Mouse (Mus musculus) inflammation-experienced regulatory T-cells (primary cell): Measurements from ENCODE around the gene C1qtnf1. TPM values are rescaled to one million over a fixed set of nuclear protein-coding genes. Genes with fewer than 3 reads are reported as not detected.

ENCODE experiments used
- polyA plus RNA-seq, 2 experiments: library from polyadenylated mRNA; unstranded; fragments of 100-300 nt; shearing (Covaris generic); gene quantifications; one replicate each; pipeline ENCODE4 v1.2.1; 2017

C1qtnf1 gene
- polyA plus RNA-seq = 1 to 10 TPM in 1 of 2 experiments, under 1 TPM in 1; 0.76 to 6.0 TPM

DNA sequence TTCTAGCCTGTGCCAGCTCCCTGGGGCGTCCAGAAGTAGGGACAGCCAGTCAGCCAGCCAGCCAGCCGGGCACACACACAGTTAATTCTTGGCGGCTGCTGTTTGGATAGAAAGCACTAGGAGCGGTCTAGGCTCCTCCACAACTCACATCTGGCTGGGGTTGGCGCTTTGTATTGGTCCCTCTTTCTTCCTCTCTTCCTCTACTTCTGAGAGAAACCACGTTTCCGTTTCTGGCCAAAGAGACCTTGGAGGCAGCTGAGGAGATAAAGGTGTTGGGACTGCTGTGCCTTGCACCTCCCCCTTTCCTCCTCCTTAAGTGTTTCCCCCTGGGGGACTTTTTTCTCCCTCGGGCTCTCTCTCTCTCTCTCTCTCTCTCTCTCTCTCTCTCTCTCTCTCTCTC is at the start of gene C1qtnf1:
Gene C1qtnf1 (plus strand): TSS at position 218 of the 400 bp plus-strand sequence.

DNA sequence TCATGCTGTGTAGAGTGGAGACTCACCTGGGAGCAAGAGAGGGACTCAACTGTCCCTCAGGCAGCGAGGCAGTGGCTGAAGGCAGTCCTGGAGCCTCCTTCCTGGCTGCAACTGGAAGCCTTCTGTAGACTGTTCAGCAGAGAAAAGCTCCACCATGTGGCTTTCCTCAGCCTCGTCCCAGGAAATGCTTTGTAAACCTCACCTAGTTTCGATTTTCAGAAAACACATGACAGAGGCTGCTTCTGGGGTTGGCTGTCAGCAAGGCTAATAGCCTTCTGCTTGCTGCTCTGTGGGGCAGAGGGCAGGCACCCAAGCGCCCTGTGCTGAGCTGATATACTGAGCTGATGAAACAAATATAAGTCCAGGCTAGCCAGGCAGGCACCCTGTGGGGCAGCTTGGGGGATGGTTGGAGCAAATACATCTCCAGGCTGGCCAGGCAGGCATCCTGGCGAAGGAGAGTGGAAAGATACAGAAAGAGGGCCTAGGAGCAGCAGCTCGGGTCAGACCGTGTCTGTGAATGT is 26.2 kb upstream of the C1qtnf1 start, which contains the start of gene Lgals3bp:
Gene Lgals3bp (minus strand): TSS at position 333 of the 521 bp plus-strand sequence.

DNA sequence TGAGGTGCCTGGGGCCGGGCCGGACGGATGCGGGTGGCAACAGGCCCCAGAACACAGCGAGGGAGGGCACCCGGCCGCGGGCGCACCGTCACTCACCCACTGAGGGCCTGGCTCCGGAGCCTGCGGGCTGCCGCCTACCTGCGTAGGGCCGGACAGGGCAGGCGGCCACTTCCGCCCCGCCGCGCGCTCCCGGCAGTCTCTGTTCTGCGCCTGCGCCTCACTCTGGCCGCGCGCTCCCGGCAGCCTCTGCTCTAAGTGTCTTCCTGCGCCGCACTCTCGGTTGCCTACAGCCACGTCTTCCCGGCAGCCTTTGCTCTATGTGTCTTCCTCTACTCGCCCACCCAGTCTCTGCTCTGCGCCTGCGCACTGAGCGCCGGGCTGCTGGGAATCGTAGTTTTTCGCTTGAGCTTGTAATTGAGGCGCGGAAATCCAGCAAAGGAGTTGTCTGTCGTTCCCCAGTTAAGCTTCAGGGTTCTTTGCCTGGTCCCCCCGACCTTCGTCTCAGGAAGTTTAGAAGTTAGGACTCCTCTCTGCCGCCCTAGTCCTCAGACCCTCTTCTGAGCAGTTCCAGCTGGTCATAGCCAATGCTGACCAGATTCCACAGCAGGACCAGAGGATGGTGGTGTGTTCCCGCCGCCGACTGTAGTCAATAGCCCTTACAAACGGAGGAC is 9.0 kb upstream of the C1qtnf1 start, which contains the start of gene Cant1:
Gene Cant1 (minus strand): TSS at position 253 of the 671 bp plus-strand sequence.

DNA sequence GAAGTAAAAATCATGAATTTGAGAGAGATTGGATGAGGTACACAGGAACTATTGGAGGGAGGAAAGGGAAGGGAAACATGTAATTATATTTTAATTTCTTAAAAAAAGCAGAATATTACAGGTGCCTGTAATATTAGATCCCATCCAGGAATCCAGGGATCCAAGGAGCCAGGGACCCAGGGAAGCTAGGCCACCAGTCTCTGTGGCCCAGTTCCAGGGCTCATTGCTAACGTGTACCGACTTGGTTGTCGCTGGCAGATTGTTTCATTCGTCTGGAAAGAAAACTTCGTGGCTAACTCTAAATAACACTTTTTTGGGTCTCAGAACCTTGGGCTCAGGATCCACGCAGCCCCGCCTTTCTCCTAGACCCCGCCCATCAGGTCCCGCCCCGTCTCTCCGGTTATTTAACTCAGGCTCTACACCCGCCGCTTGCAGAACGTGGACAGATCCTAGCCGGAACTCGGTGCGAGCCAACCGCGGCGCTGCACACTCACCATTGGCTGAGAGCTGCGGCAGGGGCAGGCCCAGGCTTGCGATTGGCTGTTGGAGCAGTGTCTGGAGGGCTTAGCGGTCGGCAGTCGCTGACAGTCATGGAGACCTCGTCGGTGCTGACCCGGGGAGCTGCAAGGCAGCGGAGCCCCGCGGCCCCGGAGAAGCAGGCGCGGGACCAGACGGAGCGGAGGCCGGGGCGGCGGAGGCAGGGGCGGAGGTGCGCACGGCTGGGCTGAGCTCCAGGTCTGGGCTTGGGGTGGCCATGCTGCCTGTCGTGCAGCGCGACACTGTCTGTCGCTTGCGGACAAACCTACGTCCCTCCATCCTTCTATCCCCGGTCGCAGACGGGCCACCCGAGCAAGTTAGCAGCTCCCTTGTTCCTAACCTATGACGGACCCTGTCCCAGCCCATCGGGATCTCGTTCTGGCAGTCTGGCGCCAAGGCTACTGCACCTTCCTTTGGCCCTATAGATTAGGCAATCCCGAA is 48.7 kb downstream of the C1qtnf1 start, which contains the start of gene Engase:
Gene Engase (plus strand): TSS at position 434 of the 978 bp plus-strand sequence.

Other genes with a start within 250 kb of the C1qtnf1 start
- gene Cyth1, start 179.6 kb upstream of the C1qtnf1 start, polyA plus RNA-seq = 100 to 1,000 TPM; 226 to 241 TPM
- 10 to 100 TPM; 25.1 to 44.2 TPM for gene Usp36, start 138.0 kb upstream of the C1qtnf1 start, polyA plus RNA-seq
- gene Cep295nl, start 85.7 kb upstream of the C1qtnf1 start, polyA plus RNA-seq = under 1 TPM in 1 of 2 experiments, not detected in 1; 0.53 TPM
- gene Timp2, start 72.5 kb upstream of the C1qtnf1 start, polyA plus RNA-seq = 100 to 1,000 TPM in 1 of 2 experiments, 10 to 100 TPM in 1; 79.6 to 122 TPM
- gene Lgals3bp, start 26.1 kb upstream of the C1qtnf1 start, polyA plus RNA-seq = 100 to 1,000 TPM; 123 to 137 TPM
- 10 to 100 TPM; 44.4 to 46.1 TPM for gene Cant1, start 9.1 kb upstream of the C1qtnf1 start, polyA plus RNA-seq
- gene Engase, start 48.6 kb downstream of the C1qtnf1 start, polyA plus RNA-seq = 10 to 100 TPM; 15.3 to 17.3 TPM